Mouse (Mus musculus): ENCODE data around the gene Apobec3.
A peak's percentile ranks its signal among the peaks of the same experiment; 100 is the strongest.
"Not testable (repeated sequence)": the region's sequence is repeated elsewhere in the genome, so short reads cannot be mapped to it uniquely, and the experiment has no call there.

Gene Apobec3

DNA sequence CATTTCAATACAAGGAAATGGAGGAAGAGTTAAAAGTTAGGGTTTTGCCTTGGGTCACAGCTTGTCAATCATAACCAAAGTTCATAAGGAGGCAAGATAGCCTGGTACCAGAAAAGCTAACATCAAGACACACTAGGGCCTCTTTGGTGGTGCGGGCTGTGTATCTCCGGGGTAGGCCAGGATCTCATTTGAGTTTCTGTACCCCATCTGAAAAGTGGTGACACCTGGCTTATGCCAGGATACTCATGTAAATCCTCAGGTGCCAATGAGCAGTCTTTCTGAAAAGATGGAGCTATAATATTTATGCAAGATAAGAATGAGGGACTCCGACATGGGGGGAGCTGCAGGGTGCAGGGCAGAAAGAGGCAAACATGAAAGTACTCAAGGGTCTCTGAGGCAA is 36.9 kb downstream of the Apobec3 start:
- no peak for DNase-seq (ENCODE audit: low spot score)

DNA sequence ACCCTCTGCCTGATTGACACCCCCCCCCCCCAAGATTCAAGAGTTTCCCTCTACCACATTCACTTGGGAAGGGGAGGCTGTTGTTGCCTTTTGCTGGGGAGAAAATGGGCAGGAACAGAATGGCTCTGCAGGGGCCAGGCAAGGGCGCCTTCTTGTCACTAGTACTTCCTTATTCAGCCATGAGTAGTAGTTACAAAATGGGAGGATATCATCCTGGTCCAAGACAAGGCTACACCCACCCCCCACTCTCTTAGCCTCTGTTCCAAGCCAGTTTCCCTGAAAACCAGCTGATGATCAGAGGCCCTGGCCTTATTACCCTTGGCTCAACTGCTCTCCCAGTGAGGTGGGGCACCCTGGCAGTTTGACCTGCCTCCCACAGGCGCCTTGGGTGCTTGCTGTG is 37.3 kb downstream of the Apobec3 start:
- DNase-seq (ENCODE audit: low spot score): no peak

DNA sequence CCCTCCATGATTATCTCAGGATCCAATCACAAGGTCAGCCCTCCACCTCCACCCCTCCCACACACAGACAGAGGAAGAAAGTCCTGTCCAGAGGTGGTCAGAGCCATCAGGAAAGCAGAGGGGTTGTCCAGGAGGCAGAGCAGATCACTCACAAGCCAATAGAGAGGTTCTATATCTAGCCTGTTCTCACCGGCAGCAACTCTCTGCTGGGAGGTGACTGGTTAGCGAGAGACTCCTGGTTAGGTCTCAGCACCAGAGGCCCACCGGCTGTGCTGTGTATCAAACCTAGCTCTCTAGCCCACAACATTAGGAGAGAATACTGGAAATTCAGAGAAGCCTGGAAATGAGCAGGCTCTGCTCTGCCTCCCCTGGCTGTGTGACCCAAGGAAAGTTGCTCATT is 38.3 kb downstream of the Apobec3 start:
- DNase-seq (ENCODE audit: low spot score): no peak

DNA sequence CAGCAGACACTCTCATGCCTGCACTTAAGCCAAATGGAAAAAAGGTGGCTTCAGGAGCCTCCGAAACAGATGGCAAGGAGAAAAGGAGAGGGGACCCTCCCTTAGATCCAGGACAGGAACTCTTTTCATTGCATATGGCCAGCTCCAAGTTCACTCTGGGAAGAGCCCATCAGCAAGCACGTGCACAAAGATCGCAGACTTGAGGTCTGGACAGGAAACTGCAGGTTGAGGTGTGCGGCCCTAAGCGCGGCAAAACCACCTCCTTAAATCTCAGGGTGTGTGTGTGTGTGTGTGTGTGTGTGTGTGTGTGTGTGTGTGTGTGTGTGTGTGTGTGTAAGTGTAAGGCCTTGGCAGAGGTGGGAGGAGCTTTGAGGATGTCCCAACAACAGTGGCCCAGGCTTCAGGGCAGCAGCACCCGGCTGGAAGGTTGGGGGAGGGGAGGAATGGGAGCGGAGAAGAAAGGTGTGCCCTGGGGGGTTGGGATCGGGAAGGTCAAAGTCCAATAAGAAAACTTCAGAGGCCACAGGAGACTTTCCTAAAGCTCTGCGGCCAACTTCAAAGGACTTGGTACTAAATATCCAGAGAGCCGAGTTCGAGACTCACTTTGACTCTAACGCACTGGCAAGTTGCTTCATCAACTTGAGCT is 40.2 kb downstream of the Apobec3 start:
- DNase-seq (ENCODE audit: low spot score): no peak

DNA sequence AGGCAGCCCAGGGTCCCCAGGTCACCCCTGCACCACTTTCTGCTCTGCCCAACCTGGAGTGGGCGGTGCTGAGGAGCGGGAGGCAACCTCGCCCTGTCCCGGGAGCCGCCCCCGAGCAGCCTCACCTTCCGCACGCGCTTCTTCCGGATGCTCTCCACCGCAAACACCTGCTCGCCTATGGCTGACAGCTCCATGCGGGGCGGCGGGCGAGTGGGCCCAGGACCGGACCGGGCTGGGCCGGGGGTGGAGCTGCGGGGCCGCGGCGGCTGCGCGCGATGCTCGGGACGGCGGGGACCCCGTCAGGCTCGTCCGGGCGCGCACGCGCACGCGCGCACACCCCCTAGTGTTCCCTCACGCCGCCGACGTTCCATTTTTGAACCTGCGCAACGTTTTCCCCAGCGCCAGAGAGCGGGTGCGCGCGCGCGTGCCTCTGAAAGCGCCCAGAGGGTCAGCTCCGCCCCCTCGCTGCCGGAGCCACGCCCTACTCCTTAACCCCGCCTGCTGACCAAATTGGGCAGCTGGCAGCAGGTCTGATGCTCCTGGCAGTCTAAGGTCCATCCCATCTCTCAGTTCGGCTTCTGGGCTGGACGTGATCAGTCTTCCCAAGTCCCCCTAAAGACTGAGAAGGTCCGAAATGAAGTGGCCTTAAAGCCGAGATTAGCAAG is 41.0 kb downstream of the Apobec3 start:
- peak; percentile 91 for DNase-seq (ENCODE audit: low spot score)

DNA sequence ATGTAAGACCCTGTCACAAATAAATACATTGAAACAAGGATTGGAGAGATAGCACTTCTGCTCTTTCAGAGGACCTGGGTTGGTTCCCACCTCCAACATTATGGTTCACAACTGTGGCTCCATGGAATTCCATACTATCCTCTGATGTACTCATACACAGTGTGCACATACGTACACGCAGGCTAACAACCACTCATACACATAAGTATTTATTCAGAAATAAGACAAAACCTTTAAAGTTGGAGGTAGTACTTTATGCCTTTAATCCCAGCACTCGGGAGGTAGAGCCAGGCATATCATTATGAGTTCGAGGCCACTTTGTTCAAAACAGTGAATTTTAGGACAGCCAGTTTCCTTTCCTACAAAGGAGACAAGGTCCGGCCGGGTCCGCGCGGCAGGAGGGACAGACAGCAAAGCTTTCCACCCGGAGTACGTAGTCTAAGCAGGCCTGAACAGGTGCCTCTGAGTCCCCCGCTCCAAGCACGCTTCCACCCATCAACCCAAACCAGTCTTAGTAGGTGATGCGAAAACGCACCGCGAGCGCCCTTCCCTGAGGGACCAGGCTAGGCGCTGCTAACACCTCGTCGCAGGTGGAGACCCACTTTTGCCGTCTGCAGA is 41.7 kb downstream of the Apobec3 start:
- DNase-seq (ENCODE audit: low spot score): no peak

DNA sequence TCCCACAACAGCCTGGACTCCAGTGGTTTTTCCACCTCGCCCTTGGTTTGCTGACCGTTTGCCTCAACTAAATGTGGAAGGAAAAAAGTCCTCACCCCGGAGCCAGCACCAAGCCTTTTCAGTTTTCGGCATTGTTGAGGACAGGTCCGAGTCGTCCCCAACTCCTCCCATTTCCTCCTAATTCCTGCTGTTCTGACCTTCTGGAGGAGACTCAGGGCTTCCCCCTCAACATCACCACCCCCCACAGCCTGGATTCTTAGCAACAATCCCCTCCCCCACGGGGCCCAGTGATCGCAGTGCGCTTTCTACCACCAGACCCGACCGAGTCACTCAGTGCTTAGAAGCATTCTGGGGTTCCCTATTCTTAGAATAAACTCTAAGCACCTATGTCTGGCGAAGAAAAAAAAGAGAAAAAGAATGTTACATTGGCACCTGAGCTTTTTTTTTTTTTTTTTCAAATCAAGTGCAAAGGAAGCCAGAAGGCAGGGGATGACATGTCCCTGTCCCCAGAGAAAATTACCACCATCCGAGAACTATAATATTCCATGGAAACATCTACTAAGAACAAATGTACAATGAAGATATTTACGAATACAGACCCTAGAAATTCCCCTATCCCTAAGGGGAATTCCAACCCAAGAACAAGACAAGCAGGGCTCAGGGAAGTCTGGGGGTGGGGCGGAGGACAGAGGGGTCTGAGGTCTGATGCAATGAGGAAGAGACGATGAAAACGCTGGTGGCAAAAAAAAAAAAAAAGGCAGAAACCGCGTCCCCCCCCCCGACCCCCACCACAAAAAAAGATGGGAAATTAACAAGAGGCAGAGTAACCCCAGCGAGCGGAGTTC is 42.4 kb downstream of the Apobec3 start:
- DNase-seq (ENCODE audit: low spot score): peak; percentile 67

DNA sequence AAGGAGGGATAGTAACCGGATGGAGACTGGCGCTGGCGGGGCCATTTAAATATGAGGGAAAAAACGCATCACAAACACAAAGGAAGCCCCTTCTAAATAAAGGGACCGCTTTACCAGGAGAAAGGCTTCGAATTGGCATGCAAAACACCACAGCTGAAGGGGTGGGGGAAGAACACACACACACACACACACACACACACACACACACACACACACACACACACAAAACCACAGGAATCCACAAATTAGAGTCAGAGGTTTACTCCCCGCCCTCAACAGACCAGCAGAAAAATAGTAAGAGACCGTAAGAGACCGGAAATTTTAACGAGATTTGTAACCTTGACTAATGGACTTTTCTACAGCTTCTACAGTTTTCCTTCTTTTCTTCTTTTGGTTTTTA is 43.3 kb downstream of the Apobec3 start:
- DNase-seq (ENCODE audit: low spot score): peak; percentile 61

DNA sequence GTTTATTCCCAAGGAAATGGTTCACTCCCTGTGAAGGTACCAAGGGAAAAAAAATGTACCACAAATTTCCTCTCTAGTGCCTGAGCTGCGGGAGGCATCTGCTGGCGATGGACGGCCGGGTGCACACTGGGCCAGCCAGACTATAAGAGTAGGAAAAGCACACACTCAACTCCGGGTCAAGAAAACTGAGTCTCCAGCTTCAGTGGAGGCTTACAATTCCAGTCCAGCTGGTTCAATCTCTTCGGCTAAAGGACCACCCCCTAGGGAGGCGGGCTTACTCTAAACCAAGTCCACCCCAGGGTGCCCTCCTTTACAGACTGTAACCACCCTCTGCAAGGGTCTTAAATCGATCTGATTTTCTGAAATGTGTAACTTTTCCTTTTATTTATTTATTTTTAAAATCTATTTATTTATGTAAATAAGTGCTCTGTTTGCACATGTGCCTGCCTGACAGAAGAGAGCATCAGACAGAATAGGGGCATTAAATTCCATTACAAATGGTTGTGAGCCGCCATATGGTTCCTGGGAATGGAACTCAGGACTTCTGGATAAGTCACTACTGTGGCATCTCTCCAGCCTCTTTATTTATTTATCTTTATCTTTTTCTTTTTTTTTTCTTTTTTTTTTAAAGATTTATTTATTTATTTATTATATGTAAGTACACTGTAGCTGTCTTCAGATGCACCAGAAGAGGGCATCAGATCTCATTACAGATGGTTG is 44.4 kb downstream of the Apobec3 start:
- no peak for DNase-seq (ENCODE audit: low spot score)

DNA sequence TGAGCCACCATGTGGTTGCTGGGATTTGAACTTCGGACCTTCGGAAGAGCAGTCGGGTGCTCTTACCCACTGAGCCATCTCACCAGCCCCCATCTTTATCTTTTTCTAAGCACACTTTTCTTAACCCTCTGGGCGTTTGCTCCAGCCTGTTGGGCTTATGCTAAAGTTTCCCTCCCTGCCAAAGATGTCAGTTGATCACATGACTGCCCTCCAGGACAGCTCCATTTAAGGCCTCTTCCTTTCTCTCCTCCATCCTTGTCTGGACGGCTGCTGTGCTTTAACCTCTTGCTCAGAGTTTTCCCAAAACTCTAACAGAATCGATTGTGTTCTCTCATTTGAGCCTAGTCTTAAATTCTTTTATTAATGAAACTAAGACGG is 44.9 kb downstream of the Apobec3 start:
- DNase-seq (ENCODE audit: low spot score): no peak

DNA sequence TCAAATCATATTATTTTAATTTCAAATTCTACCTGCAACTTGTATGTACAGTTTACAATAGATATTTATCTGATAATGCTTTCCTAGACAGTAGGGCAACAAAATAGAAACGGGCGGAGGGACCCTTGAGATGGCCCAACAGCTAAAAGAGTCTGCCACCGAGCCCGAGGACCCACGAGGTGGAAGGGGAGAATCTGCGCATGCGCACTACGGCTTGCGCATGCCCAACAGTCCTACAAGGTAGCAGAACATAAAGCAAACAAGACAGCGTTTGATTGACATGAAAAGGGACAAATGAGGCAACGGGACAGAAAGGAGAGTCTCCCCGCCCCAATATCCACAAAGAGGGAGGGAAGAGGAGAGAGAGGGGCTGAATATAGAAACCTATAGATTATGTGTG is 47.6 kb downstream of the Apobec3 start:
- no peak for DNase-seq (ENCODE audit: low spot score)

DNA sequence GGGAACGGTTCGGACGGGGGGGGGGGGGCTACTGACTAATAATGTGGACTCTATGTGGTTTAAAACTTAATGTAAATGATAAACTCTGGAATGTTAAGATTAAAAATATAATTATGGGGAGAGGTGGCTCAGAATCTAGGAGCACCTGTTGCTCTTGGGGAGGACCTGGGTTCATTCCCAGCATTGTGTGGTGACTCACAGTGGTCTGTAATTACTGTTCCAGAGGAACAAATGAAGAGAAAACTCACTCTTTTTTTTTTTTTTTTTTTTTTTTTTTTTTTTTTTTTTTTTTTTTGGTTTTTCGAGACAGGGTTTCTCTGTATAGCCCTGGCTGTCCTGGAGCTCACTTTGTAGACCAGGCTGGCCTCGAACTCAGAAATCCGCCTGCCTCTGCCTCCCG is 48.0 kb downstream of the Apobec3 start:
- DNase-seq (ENCODE audit: low spot score): not testable (repeated sequence)

DNA sequence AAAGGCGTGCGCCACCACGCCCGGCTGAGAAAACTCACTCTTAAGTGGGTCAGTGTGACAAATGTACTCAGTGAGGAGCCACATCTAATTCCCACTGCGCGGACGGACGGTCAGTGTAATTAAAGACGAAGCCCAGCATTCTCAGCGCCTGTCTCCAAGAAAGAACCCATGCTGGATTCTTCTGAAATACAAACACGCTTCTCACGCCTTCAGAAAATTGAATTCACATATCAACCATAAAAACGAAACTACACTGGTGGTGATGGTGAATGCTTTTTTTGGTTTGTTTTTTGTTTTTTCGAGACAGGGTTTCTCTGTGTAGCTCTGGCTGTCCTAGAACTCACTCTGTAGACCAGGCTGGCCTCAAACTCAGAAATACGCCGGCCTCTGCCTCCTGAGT is 48.5 kb downstream of the Apobec3 start:
- no peak for DNase-seq (ENCODE audit: low spot score)

DNA sequence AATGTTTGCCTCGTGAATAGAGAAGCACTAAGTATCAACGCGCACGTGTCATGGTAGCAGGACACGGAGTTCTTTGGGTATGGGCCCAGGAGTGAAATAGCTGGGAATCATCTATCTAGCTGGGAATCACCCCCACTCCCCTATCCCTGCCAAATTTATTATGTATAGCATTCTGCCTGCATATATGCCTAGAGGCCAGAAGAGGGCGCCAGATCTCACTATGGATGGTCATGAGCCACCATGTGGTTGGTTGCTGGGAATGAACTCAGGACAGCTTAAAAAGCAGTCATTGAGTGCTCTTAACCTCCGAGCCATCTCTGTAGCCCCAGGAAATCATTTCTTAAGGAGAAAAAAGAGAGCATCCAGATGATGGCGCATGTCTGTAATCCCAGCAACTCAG is 49.5 kb downstream of the Apobec3 start:
- DNase-seq (ENCODE audit: low spot score): peak; percentile 80

DNA sequence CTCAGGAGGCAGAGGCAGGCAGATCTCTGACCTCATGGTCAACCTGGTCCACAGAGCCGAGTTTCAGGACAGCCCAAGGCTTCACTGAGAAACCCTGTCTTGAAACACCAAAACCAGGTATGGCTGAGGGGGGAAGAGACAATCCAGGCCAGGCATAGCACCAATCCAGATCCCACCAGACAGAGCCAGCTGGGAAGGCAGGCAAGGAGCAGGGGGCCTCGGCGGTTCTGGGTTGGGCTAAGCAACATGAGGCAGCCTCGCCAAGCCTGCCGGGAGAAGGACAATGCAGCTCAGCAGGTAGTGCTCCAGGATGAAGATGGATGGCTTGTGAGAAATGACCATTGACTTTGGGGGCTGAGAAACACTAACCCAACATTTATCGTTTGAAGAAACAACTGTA is 51.1 kb downstream of the Apobec3 start:
- no peak for DNase-seq (ENCODE audit: low spot score)

DNA sequence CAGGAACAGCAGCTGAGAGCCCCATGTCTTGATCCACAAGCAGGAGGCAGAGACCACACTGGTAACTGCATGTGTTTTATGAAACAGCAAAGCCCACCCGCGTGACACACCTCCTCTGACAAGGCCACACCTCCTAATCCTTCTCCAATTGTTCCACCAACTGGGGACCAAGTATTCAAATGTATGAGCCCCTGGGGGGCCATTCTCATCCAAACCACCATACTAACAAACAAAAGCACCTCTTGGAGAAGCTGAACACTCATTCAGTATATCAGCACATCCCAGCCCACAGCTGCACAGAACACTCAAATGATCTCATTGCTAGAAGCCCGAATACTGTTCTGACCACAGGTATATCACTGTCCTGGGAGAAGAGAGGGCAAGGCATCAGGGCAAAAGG is 52.1 kb downstream of the Apobec3 start:
- no peak for DNase-seq (ENCODE audit: low spot score)

DNA sequence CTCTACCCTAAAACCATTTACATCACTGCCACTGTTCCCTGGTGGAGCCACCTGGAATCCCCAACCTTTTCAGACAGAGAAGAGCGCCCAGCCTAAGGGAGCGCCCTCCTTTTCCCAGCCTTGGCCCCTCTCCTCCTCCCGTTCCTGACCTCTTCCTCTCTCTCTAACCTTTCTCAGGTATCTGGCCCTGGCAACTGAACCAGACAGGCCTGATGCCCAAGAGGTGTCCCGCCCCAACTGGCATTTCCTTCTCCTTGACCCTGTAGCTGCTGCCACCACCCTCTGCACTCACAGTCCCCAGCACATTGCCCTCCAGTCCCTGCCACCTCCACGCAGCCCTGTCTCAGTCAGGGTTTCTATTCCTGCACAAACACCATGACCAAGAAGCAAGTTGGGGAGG is 53.5 kb downstream of the Apobec3 start:
- no peak for DNase-seq (ENCODE audit: low spot score)

DNA sequence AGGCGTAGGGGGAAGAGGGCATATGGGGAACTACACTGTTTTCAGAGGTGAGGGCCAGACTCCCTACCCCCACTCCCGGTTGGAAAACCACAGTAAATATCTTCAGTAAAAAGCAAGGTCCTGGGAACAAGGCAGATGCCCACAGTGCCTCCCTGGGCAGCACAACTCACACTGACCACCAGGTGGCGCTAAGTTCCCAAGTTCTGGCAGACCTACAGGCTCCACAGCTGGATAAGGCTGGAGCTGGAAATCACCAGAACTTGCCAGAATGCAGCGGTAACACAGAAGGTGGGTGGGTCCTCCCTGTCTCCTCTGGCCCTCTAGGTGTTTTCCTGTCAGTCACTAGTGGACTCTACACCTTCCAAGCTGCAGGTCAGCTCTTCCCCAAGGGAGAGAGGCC is 54.6 kb downstream of the Apobec3 start:
- peak; percentile 96 for DNase-seq (ENCODE audit: low spot score)

DNA sequence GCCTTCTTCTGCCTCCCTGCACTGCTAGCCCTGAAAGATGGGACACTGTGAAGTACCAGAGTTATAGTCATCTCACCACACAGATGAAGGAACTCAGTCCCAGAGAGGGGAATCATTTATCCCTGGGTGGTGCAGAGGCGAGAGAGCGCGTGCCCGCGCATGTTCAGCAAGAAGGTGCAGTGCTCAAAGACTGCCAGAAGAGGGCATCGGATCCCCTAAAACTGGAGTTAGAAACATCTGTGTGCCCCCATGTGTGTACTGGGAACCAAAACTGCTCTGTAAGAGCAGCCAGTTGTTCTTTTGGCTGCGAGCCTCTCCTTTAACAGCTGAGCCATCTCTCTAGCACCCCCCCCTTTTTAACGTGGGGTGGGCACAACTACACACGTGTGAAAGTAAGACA is 55.3 kb downstream of the Apobec3 start:
- DNase-seq (ENCODE audit: low spot score): peak; percentile 55

DNA sequence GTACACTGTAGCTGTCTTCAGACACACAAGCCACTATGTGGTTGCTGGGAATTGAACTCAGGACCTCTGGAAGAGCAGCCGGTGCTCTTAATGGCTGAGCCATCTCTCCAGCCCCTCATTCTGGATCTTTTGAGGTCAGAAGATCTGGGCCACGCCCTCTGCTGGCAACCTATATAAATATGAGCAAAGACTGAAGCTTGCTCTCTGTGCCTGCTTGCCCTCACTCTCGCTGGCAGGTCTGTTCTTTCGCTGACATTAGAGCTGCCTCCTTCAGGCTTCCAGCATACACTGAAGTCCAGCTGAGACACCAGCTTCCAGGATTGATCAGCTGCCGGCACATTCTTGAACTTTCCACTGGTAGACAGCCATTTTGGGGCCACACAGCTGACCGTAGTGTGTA is 56.2 kb downstream of the Apobec3 start:
- no peak for DNase-seq (ENCODE audit: low spot score)

DNA sequence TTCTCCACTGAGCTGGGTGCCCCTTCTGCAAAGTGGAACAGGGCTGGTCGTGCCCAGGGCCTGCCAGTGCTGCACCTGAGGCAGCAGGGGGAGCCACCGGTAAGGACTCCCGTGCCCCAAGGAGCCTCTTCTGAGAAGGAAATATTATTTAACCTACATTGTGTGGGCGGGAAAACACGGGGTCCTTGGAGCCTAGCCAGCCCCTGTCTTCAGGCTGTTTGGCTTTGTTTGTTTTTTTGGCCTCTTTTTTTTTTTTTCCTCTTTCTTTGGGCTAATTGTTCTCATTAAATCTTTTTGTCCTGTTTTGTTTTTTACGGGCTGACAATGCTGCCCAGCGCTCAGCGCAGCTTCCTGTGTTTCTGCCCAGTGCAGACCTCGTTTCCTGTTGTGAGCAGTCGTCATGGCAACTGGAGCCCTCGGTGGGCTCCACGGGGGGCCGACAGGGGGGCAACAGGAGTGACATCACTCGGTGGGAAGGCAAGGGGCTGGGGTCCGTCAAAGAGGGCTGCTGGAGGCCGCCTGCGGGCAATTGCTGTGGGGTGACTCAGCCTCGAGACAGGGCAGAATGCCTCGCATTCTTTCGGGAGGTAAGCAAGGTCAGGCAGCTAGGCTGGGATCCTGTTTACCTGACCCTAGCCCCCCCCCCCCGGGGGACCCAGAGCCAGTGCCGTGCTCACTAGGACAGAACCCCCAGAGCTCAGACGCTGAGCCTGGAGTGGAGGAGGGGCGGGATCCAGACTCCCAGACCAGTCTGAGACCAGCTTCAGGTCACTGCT is 59.0 kb downstream of the Apobec3 start:
- DNase-seq (ENCODE audit: low spot score): peak; percentile 86
